Mouse (Mus musculus): ENCODE data around the gene Mgat4a. TPM values are rescaled to one million over a fixed set of nuclear protein-coding genes. Genes with fewer than 3 reads are reported as not detected.

The Mgat4a gene
- total and polyA plus RNA-seq, 3 experiments: 4.5 to 11.8 (median 8.7) TPM

- 91% methylated on average over 4 of the region's 4 CpGs for WGBS
- Histone ChIP-seq H3K9ac (ENCODE audit: low read depth, low read length) (no peak overlapping the region), H3K4me3 (no peak overlapping the region), H3K4me1 (ENCODE audit: control insufficient read depth, insufficient read depth, low read length) (no peaks in the 10 kb centered on the region), H3K79me2 (replicated peaks; ENCODE audit: control insufficient read depth, insufficient read depth, low read length) (no peaks in the 10 kb centered on the region; the same call in 1 of the 2 replicates), H3K27me3 (ENCODE audit: control insufficient read depth, insufficient read depth, low read length) (no peaks in the 10 kb centered on the region), H3K27ac (no peak overlapping the region), H3K36me3 (ENCODE audit: control insufficient read depth, insufficient read depth, low read length) (no peaks in the 10 kb centered on the region; the same call in 1 of the 2 replicates)
- TF ChIP-seq EP300 (IDR thresholded peaks at IDR 0.05; ENCODE audit: insufficient read depth, low read depth, low read length): no peak
- no peak for TF ChIP-seq CTCF (IDR thresholded peaks at IDR 0.05)
- no peak for TF ChIP-seq POLR2A (IDR thresholded peaks at IDR 0.05; ENCODE audit: insufficient read depth, low read depth, low read length)
- intact Hi-C loops (cut with DNase I): no loop called here
- DNase-seq: no peak
These were observed 73.0 kb downstream of the Mgat4a start for GRCm38 (mm10) chr1:37467806-37468205.

- 83% methylated on average over 3 of the region's 3 CpGs for WGBS
These were observed 74.4 kb downstream of the Mgat4a start for GRCm38 (mm10) chr1:37466322-37466995.

GRCm38 (mm10) chr1:37464878-37465452, 75.9 kb downstream of the Mgat4a start:
- DNase-seq: no peak
- no peaks in the 10 kb centered on the region; the same call in 1 of the 2 replicates for H3K79me2 ChIP-seq (replicated peaks; ENCODE audit: control insufficient read depth, insufficient read depth, low read length)
- no peak overlapping the region for H3K4me3 ChIP-seq
- TF ChIP-seq CTCF (IDR thresholded peaks at IDR 0.05) (no peak), POLR2A (IDR thresholded peaks at IDR 0.05; ENCODE audit: insufficient read depth, low read depth, low read length) (no peak), EP300 (IDR thresholded peaks at IDR 0.05; ENCODE audit: insufficient read depth, low read depth, low read length) (no peak)
- no peak overlapping the region for H3K9ac ChIP-seq (ENCODE audit: low read depth, low read length)
- H3K4me1 ChIP-seq (ENCODE audit: control insufficient read depth, insufficient read depth, low read length): no peaks in the 10 kb centered on the region
- no peaks in the 10 kb centered on the region; the same call in 1 of the 2 replicates for H3K36me3 ChIP-seq (ENCODE audit: control insufficient read depth, insufficient read depth, low read length)
- 85% methylated on average over 10 of the region's 10 CpGs for WGBS
- intact Hi-C loops (cut with DNase I): no loop called here
- H3K27me3 ChIP-seq (ENCODE audit: control insufficient read depth, insufficient read depth, low read length): no peaks in the 10 kb centered on the region
- H3K27ac ChIP-seq: no peak overlapping the region

More at GRCm38 (mm10) chr1:37466322-37466995, 74.4 kb downstream of the Mgat4a start:
- no peaks in the 10 kb centered on the region for H3K4me1 ChIP-seq (ENCODE audit: control insufficient read depth, insufficient read depth, low read length)
- intact Hi-C loops (cut with DNase I): no loop called here
- no peaks in the 10 kb centered on the region for H3K27me3 ChIP-seq (ENCODE audit: control insufficient read depth, insufficient read depth, low read length)
- no peaks in the 10 kb centered on the region; the same call in 1 of the 2 replicates for H3K36me3 ChIP-seq (ENCODE audit: control insufficient read depth, insufficient read depth, low read length)
- no peaks in the 10 kb centered on the region; the same call in 1 of the 2 replicates for H3K79me2 ChIP-seq (replicated peaks; ENCODE audit: control insufficient read depth, insufficient read depth, low read length)
- TF ChIP-seq CTCF (IDR thresholded peaks at IDR 0.05): peak; percentile 45
- TF ChIP-seq POLR2A (IDR thresholded peaks at IDR 0.05; ENCODE audit: insufficient read depth, low read depth, low read length): no peak
- H3K9ac ChIP-seq (ENCODE audit: low read depth, low read length): no peak overlapping the region
- DNase-seq: no peak
- H3K27ac ChIP-seq: no peak overlapping the region
- H3K4me3 ChIP-seq: no peak overlapping the region

GRCm38 (mm10) chr1:37457546-37457945, 83.3 kb downstream of the Mgat4a start:
- TF ChIP-seq POLR2A (IDR thresholded peaks at IDR 0.05; ENCODE audit: insufficient read depth, low read depth, low read length) (no peak), CTCF (IDR thresholded peaks at IDR 0.05) (no peak), EP300 (IDR thresholded peaks at IDR 0.05; ENCODE audit: insufficient read depth, low read depth, low read length) (no peak)
- intact Hi-C loops (cut with DNase I): no loop called here
- WGBS: 93% methylated on average over 7 of the region's 7 CpGs

GRCm38 (mm10) chr1:37451270-37451669, 89.5 kb downstream of the Mgat4a start:
- no peaks in the 10 kb centered on the region for H3K4me1 ChIP-seq (ENCODE audit: control insufficient read depth, insufficient read depth, low read length)
- no peak for DNase-seq
- intact Hi-C loops (cut with DNase I): no loop called here
- H3K79me2 ChIP-seq (replicated peaks; ENCODE audit: control insufficient read depth, insufficient read depth, low read length): no peaks in the 10 kb centered on the region
- TF ChIP-seq POLR2A (IDR thresholded peaks at IDR 0.05; ENCODE audit: insufficient read depth, low read depth, low read length) (no peak), CTCF (IDR thresholded peaks at IDR 0.05) (no peak), EP300 (IDR thresholded peaks at IDR 0.05; ENCODE audit: insufficient read depth, low read depth, low read length) (no peak)
- H3K4me3 ChIP-seq: no peak overlapping the region
- no peaks in the 10 kb centered on the region for H3K27me3 ChIP-seq (ENCODE audit: control insufficient read depth, insufficient read depth, low read length)
- WGBS: 94% methylated on average over 8 of the region's 8 CpGs
- no peak overlapping the region for H3K27ac ChIP-seq
- no peak overlapping the region for H3K9ac ChIP-seq (ENCODE audit: low read depth, low read length)
- H3K36me3 ChIP-seq (ENCODE audit: control insufficient read depth, insufficient read depth, low read length): no peaks in the 10 kb centered on the region

More at GRCm38 (mm10) chr1:37457546-37457945, 83.3 kb downstream of the Mgat4a start:
- no peak overlapping the region for H3K27ac ChIP-seq
- H3K9ac ChIP-seq (ENCODE audit: low read depth, low read length): no peak overlapping the region
- no peak overlapping the region for H3K4me3 ChIP-seq
- H3K4me1 ChIP-seq (ENCODE audit: control insufficient read depth, insufficient read depth, low read length): no peaks in the 10 kb centered on the region
- H3K27me3 ChIP-seq (ENCODE audit: control insufficient read depth, insufficient read depth, low read length): no peaks in the 10 kb centered on the region
- no peaks in the 10 kb centered on the region for H3K36me3 ChIP-seq (ENCODE audit: control insufficient read depth, insufficient read depth, low read length)
- no peaks in the 10 kb centered on the region for H3K79me2 ChIP-seq (replicated peaks; ENCODE audit: control insufficient read depth, insufficient read depth, low read length)
- DNase-seq: no peak
